Mouse (Mus musculus): Measurements from ENCODE around the gene Gpr157.

Gpr157 gene

DNA sequence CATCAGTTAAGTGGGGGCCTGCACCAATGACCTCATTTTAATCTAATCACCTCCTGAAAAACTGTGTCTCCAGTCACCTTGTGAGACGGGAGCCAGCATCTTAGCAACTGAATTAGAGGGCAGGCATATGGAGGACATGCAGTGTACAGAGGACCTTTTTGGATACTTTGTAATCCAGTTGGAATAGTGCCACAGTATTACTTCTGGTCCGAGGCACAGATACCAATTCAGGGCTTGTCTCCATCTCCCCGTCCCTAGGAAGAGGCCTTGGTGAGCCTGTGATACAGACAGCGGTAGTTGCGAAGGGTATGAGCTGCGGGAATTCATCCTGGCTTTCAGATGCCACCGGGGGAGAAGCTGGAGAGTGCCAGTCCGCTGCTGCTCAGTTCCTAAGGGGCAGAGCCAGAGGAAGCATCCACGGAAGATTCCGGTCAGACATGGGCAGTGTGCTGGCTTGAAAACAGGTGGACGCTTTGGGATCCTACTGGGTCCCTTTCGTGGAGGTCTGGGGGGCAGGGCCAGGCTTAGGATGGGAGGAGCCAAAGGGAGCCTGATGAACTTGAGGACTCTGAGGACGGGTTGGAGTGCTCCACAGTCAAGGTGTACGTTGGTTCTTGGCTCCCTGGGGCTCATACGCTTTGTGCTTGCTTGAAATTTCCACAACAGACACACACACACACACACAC, 14.6 kb upstream of the Gpr157 start:
- no peak for DNase-seq

GRCm38 (mm10) chr4:150073102-150073473, 14.1 kb upstream of the Gpr157 start:
- DNase-seq, result no peak

GRCm38 (mm10) chr4:150075350-150075749, 11.8 kb upstream of the Gpr157 start:
- no peak for DNase-seq

- DNase-seq, result no peak
Measured at GRCm38 (mm10) chr4:150076147-150076546, 11.0 kb upstream of the Gpr157 start.

GRCm38 (mm10) chr4:150078646-150079045, 8.5 kb upstream of the Gpr157 start:
- DNase-seq, result no peak

DNA sequence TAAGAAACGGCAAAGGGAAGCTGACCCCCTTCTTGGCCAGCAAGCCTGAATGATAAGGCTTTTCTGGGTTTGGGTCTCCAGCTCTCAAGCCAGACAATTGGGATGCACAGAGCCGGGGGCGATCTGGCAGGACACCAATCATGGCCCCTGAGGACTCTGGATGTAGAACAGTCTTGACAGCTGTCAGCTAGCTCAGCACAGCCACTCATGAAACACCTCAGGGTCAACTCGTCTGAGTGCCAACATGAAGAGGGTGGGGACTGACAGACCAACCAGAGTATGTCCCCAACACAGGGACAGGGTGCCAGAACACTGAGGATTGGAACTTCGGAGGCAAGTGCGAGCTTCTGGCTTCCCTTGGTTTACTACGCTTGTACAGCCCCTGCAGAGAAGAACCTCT, 7.9 kb upstream of the Gpr157 start:
- no peak for DNase-seq

DNA sequence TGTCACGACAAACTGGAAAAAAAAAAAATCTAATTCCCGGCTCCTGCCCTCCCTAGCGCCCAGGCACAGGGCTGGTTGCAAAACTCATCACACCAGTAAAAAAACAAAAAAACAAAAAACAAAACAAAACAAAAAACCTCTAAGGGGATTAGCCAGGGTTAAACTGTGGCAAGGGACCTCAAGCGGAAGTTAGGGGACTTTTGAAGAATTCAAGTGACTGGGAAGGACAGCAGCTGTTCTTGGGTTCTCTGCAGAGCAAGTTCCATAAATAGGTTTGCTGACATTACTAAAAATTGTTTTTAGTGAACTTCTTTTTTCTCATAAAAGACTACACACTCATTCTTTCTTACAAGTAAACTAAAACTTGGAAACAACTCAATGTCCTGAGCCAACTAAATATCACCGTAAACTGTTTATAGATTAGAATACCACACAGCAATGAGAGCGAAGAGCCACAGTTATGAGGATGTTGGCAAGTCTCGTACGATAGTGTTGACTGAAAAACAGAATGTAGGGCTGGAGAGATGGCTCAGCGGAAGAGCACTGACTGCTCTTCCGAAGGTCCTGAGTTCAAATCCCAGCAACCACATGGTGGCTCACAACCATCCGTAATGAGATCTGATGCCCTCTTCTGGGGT, 6.7 kb upstream of the Gpr157 start:
- no peak for DNase-seq

DNA sequence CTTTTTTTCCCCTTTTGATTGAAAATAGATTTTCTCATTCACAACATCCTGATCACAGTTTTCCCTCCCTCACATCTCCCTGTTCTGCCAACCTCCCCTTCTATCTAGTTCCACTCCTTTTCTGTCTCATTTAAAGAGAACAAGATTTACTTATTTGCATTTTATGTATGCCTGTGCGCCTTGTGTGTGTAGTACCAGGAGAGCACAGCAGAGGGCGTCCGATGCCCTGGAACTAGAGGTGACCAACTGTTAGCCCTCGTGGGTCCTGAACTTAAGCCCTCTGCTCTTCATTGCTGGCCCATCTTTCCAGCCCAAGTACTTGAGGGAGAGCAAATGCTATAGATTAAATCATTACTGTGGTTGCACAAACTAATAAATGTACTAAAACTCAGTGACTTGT, 1.8 kb upstream of the Gpr157 start:
- DNase-seq, result no peak

GRCm38 (mm10) chr4:150086841-150087160, 364 bp upstream of the Gpr157 start:
- DNase-seq, result no peak

DNA sequence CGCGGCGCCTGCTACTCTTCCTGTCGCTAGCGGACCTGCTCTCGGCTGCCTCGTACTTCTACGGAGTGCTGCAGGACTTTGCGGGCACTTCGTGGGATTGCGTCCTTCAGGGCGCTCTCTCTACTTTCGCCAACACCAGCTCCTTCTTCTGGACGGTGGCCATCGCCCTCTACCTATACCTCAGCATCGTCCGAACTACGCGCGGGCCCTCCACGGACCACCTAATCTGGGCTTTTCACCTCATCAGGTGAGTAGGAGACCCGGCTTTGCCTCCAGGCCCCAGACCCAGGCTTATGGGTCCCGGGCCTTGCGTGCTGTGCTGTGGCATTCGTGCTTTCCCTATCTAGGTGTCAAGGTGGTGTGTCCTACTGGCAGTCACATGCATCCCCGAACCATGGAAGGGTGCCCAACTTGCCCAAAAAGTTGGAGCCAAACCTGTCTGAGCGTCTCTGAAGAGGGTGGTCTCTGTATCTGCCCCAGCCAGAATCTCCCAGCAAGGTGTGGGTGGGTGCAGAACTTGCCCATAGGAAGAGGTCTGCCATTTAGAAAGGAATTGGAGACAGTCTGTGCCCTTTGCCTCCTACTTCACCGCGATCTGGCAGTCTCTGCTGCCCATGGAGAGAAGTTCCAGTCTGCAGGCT, 845 bp downstream of the Gpr157 start:
- no peak for DNase-seq

- DNase-seq, result peak; percentile 33
Measured at GRCm38 (mm10) chr4:150089121-150089520, 2.0 kb downstream of the Gpr157 start.

DNA sequence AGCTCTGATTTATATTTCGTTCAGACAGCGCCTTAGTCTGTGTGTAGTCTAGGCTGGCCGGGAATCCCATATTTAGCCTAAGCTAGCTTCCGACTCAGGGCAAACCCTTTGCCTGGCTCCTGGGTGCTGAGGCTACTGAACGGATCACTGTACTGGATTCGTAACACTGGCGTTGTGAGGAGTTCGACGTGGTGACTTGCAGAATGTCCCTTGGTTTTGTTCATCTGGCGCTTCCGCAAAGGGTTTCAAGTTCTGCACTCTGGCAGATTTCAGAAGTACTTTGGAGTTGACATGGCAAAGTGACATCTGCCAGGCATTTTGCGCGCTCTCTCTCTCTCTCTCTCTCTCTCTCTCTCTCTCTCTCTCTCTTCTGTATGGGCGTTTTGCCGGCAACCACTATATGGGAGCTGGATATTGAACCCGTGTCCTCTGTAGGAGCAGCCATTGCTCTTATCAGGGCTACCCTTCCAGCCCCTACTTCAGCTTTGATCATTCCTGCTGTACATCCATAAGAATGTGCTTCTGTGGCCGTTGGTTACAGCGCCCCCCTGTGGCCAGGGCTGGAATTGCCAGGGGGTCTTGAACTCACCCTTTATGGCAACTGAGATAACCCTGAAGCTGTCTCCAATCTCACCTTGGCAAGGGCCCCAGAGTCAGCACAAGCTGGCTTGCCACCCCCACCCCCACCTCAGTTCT, 4.9 kb downstream of the Gpr157 start:
- DNase-seq, result no peak

DNA sequence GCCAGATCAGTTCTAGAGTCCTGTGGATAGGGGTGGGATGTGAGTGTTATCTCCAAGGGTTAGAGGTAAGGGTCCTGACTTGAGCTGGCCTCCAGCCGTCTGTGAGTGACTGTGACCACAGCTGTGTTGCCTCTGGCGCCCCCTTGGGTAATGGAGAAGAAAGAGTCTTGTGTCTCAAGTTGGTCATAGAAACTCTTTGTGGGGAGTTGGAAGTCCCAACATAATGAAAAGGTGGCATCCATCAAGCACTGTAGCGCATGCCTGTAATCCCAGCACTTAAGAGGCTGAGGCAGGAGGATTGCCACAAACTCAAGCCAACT, 5.4 kb downstream of the Gpr157 start:
- DNase-seq, result no peak

DNA sequence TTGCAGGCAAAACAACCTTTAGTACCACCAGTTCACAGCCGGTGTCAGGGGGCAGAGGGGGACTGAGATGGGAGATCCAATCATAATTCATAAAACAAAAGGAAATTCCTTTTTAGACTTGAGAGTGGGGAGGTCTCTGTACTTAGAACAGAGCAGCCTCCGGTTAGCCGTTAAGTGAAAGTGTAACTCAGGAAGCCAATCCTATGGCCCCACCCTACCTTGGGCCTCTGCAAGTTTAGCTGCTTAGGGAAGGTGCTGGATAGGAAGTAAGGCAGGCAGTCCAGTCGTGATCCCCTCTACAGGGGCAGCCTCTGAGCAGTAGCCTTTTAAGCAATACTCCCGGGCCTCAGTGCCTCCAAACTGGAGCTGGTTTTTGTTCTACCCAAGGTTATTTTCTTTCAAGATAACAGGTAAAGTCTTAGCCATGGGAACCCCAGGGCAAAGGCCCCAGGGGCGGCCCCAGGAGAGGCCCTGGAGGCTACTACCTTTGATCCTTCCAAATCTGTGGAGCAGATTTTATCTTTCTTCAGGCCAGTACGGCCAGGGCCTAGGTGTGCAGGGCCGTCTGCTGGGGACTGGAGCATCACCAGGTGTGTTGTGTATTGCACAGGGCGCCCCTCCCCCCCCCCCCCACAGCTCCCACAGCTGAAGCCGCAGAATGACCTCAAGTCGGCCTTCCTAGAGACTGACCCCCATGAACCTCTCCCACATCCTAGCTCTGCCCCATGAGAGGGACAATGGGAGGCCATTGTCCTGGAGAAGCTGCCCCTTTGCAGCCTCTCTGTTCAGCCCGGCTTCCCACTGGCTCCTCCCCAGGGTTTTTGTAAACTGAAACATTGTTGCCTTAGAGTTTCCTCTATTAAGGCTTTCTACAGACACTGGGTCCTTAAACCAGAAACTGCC, 6.6 kb downstream of the Gpr157 start:
- no peak for DNase-seq

DNA sequence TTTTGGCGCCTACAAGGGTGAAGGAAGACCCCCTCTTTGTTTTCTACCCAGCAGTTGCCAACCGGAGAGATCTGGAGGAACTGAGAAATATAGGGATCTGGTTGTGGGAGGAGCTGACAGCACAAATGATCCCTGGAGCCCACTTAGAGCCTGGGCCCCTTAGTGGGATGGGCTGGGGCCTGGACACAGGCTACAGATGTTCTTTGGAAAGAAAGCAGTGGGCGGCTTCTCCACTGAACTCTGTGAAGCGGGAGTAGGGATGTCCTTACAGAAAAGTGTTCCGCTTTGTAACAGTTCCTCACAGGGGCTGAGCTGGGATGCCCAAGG, 7.3 kb downstream of the Gpr157 start:
- no peak for DNase-seq

DNA sequence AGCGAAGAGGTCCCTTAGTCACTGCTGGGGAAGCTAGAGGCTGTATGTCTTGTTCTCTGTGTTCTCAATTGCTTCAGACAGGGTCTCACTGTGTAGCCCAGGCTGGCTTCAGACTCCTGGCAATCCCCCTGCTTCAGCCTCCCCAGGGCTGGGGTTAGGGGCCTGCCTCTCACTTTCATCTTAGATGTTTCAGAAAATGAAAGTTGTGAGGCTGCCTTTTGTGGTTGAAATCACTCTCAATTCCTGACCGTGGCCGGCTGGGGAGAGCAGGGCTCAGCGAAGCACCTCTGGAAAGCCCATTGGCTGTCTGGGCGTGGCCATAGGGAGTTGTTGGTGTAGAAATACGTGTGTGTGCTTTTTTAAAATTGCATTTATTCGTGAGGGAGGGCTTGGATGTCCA, 9.1 kb downstream of the Gpr157 start:
- no peak for DNase-seq

DNA sequence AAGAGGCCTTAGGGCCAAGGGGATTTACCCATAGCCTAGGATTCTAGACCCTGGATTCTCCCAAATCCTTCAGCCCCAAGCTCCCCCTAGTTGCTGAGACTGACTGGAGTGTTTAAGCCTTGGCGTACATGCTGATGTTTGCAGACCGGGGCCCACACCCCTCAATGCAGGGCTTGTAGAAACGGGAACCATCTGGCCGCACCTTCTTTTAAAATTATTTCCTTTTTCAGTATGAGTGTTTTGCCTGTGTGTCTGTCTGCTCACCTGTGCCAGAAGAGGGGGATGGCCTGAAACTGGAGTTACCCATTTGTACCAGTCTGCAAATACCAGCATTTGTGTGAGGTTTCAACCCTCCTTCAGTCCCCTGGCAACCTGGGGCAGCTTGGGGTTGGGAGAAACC, 10.7 kb downstream of the Gpr157 start:
- DNase-seq, result no peak

GRCm38 (mm10) chr4:150098880-150099279, 11.7 kb downstream of the Gpr157 start:
- DNase-seq, result peak; percentile 38

GRCm38 (mm10) chr4:150102822-150103221, 15.7 kb downstream of the Gpr157 start:
- no peak for DNase-seq

- no peak for DNase-seq
Measured at GRCm38 (mm10) chr4:150105671-150106070, 18.5 kb downstream of the Gpr157 start.

DNA sequence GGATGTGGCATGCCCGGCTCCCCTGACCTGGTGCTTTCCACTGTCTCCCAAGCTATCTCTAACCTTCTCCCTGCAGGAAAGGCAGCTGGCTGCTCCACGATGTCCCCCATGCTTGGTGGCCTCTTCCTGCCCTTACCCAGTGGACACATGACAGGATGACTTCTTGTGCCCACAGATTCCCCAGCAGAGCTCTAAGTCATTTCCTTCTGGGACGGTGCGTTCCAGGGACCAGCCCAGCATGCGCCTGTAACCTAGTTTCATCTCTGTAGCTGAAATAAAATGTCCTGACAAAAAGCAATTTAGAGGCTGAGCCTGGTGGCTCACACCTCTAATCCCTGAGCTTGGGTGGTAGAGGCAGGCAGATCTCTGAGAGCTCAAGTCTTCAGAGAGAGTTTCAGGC, 19.5 kb downstream of the Gpr157 start:
- DNase-seq, result no peak

DNA sequence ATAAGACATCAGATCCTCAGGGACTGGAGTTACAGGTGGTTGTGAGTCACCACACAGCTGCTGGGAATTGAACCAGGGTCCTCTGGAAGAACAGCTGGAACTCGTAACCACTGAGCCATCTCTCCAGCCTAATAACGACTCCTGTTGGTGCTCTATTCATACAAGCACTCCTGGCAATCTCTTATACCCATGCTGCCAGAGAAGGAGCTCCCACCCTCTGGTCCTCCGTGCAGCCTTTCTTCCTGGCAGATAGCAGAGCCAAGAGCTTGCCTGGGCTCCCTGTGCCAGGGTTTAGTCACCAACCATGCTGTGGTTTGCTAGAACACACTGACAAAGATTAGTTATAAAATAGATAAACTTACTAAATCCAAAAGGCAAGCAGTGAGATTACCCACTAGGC, 22.5 kb downstream of the Gpr157 start:
- no peak for DNase-seq

- no peak for DNase-seq
Measured at GRCm38 (mm10) chr4:150110373-150110772, 23.2 kb downstream of the Gpr157 start.
